Mouse (Mus musculus): Measurements from ENCODE around the gene Tsnax. TPM values are rescaled to one million over a fixed set of nuclear protein-coding genes. Genes with fewer than 3 reads are reported as not detected.

The Tsnax gene
- total RNA-seq, 1 experiment, result 46.9 TPM

DNA sequence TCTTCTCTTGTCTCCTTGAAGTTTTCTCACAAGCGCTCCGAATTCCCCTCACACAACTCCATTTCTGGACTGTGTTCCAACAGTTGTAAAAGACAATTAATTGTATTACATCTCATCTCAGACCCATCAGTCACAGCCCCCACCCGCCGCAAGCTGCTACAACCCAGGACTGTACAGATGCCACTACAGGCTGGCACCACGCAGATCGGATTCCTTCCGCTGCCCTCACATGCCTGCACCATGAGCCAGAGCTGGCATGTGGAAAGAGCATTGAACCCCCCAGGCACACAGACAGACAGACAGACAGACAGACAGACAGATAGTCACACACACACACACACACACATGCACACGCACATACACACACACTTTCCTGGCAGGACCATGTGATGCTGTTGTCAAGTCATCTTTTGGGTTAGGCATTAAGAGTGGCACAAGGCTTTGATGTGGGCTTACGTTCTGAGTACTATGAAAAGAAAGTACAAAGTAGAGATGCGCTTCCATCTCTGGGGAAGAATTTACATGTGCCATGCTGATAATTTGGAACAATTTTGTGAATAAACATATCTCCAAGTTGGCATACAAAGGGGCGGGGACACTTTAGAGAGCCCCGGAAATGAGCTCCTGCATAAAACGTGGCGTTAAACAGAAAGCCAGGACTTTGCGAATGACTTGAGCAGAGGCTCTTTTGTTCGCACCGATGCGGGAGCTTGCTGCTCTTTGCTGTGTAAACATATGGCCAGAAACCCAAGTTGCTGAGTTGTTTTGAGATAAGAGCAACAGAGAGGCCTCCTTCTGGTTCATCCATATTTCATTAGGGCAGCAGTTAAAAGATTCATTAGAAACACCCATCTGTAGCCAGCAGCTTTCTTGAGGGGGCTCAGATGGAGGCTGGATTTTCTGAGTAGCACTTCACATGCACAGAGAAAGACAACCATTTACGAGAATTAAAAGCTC is 67.9 kb downstream of the Tsnax start:
- DNase-seq (ENCODE audit: low read depth, low spot score), result no peak
- Histone ChIP-seq H3K9me3 (ENCODE audit: control insufficient read depth, insufficient read depth, low read depth, low read length) (no peaks in the 10 kb centered on the region), H3K4me3 (ENCODE audit: insufficient read depth in 1 of 2, low read depth in 1 of 2, low read length in 2 of 2, poor library complexity in 1 of 2, severe bottlenecking in 1 of 2) (no peak overlapping the region), H3K27ac (ENCODE audit: insufficient read depth, low read depth, low read length, poor library complexity, severe bottlenecking) (no peak overlapping the region), H3K9ac (ENCODE audit: insufficient read depth, low read depth, low read length, poor library complexity, severe bottlenecking) (no peak overlapping the region), H3K4me1 (ENCODE audit: control insufficient read depth in 2 of 2, insufficient read depth in 2 of 2, low read length in 2 of 2, poor library complexity in 1 of 2) (no peaks in the 10 kb centered on the region), H3K36me3 (ENCODE audit: control insufficient read depth, insufficient read depth, low read length, poor library complexity, severe bottlenecking) (no peaks in the 10 kb centered on the region)
- TF ChIP-seq ZNF384 (IDR thresholded peaks at IDR 0.05; ENCODE audit: low read depth, low read length), result no peak
- TF ChIP-seq CHD2 (IDR thresholded peaks at IDR 0.05; ENCODE audit: low read depth, low read length), result no peak
- no peak for TF ChIP-seq MAFK (IDR thresholded peaks at IDR 0.05; ENCODE audit: insufficient read depth, low read depth, low read length)
- TF ChIP-seq ZC3H11A (IDR thresholded peaks at IDR 0.05; ENCODE audit: borderline replicate concordance, low read depth, low read length), result no peak
- TF ChIP-seq HCFC1 (IDR thresholded peaks at IDR 0.05; ENCODE audit: borderline replicate concordance, insufficient read depth, low read length), result no peak
- in situ Hi-C loops (cut with MboI; ENCODE audit: low sequenced_read_pairs in 2 of 2, unreplicated experiment in 2 of 2), result no loop called here

GRCm38 (mm10) chr8:125083746-125084145 is 70.9 kb downstream of the Tsnax start:
- in situ Hi-C loops (cut with MboI; ENCODE audit: low sequenced_read_pairs in 2 of 2, unreplicated experiment in 2 of 2), result no loop called here
- no peak for DNase-seq (ENCODE audit: low read depth, low spot score)
- Histone ChIP-seq H3K9me3 (ENCODE audit: control insufficient read depth, insufficient read depth, low read depth, low read length) (no peaks in the 10 kb centered on the region), H3K36me3 (ENCODE audit: control insufficient read depth, insufficient read depth, low read length, poor library complexity, severe bottlenecking) (no peaks in the 10 kb centered on the region), H3K27ac (ENCODE audit: insufficient read depth, low read depth, low read length, poor library complexity, severe bottlenecking) (no peak overlapping the region), H3K4me1 (ENCODE audit: control insufficient read depth in 2 of 2, insufficient read depth in 2 of 2, low read length in 2 of 2, poor library complexity in 1 of 2) (no peaks in the 10 kb centered on the region), H3K4me3 (ENCODE audit: insufficient read depth in 1 of 2, low read depth in 1 of 2, low read length in 2 of 2, poor library complexity in 1 of 2, severe bottlenecking in 1 of 2) (no peak overlapping the region), H3K9ac (ENCODE audit: insufficient read depth, low read depth, low read length, poor library complexity, severe bottlenecking) (no peak overlapping the region)
- TF ChIP-seq HCFC1 (IDR thresholded peaks at IDR 0.05; ENCODE audit: borderline replicate concordance, insufficient read depth, low read length) (no peak), ZC3H11A (IDR thresholded peaks at IDR 0.05; ENCODE audit: borderline replicate concordance, low read depth, low read length) (no peak), ZNF384 (IDR thresholded peaks at IDR 0.05; ENCODE audit: low read depth, low read length) (no peak), CHD2 (IDR thresholded peaks at IDR 0.05; ENCODE audit: low read depth, low read length) (no peak), MAFK (IDR thresholded peaks at IDR 0.05; ENCODE audit: insufficient read depth, low read depth, low read length) (no peak)

Other genes starting within 250 kb of the Tsnax start
- gene Trim67, start 219.9 kb upstream of the Tsnax start, total RNA-seq (2012; rRNA removed), result 0.40 and 0.48 TPM in 2 replicates
- 102 and 136 TPM in 2 replicates for gene Gnpat, start 150.0 kb upstream of the Tsnax start, total RNA-seq (2012; rRNA removed)
- 71.5 and 83.6 TPM in 2 replicates for gene 2810004N23Rik, start 149.9 kb upstream of the Tsnax start, total RNA-seq (2012; rRNA removed)
- gene Exoc8, start 115.3 kb upstream of the Tsnax start, total RNA-seq (2012; rRNA removed), result 12.8 and 16.8 TPM in 2 replicates
- gene Sprtn, start 115.1 kb upstream of the Tsnax start, total RNA-seq (2012; rRNA removed), result 10.7 and 16.8 TPM in 2 replicates
- gene Egln1, start 63.7 kb upstream of the Tsnax start, total RNA-seq (2012; rRNA removed), result 13.1 and 15.8 TPM in 2 replicates
- 1.5 and 2.7 TPM in 2 replicates for gene Disc1, start 41.2 kb downstream of the Tsnax start, total RNA-seq (2012; rRNA removed)

Data from ES-E14 (cell line).